Mouse (Mus musculus): ENCODE measurements around the gene Cmip. TPM values are rescaled to one million over a fixed set of nuclear protein-coding genes. Genes with fewer than 3 reads are reported as not detected.
A peak's percentile ranks its signal among the peaks of the same experiment; 100 is the strongest.

Cmip gene
- polyA plus RNA-seq, 1 experiment from 2014 or later, result 11.5 TPM

DNA sequence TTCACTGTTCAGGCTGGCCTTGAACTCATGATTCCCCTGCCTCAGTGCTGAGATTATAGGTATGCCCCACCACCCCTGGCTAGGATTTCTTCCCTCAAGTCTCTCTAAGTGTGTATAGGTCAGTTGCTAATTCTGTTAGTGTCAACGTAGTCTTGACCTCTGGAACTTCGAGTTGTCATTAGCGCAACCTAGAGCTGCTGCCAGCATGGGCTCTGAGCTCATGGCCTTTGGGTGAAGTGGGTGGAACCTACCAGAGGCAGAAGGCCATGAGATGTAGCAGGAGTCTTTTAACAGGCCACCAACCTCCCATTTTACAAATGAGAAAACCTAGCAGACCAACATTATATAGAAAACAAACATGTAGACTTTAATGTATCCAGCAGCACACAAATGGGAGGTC is 80.3 kb downstream of the Cmip start:
- no peaks in the 10 kb centered on the region for H3K9me3 ChIP-seq (replicated peaks)
- no peak overlapping the region for H3K4me3 ChIP-seq (replicated peaks)
- no peaks in the 10 kb centered on the region for H3K27me3 ChIP-seq
- H3K4me2 ChIP-seq, result no peak overlapping the region
- no peak overlapping the region for H3K9ac ChIP-seq
- peak overlapping the region; percentile 59; the same call in 1 of the 2 replicates for H3K27ac ChIP-seq (replicated peaks)
- H3K4me1 ChIP-seq (replicated peaks), result peaks cover 97% of the 10 kb centered on the region
- ATAC-seq (ENCODE audit: insufficient read depth), result no peak
- H3K36me3 ChIP-seq (replicated peaks), result no peaks in the 10 kb centered on the region
- 69% methylated on average over 3 of the region's 3 CpGs for WGBS (ENCODE audit: insufficient replicate concordance)

DNA sequence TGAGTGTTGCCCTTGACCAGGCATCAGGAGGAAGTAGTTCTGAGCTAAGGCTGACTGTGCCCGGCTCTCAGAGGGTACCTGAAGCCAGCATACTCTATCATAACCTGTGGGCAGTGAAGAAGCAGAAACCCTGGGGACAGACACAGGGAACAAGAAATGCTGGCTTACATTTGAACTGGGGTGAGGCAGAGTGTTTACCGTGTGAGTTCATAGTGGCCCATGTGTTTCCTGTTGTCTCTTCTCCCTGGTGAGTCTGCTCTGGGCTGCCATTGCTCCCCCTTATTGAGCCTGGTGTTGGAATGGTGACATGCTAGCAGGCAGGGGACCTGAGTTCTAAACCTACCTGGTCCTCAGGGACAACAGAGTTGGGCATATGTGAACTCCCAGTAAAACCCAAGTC is 81.8 kb downstream of the Cmip start:
- Histone ChIP-seq H3K4me3 (replicated peaks) (no peak overlapping the region), H3K36me3 (replicated peaks) (no peaks in the 10 kb centered on the region), H3K9ac (no peak overlapping the region), H3K27ac (replicated peaks) (peak overlapping the region; percentile 84), H3K4me1 (replicated peaks) (peaks cover 97% of the 10 kb centered on the region), H3K4me2 (no peak overlapping the region), H3K27me3 (no peaks in the 10 kb centered on the region), H3K9me3 (replicated peaks) (no peaks in the 10 kb centered on the region)
- WGBS (ENCODE audit: insufficient replicate concordance), result 24% methylated on average over 2 of the region's 2 CpGs
- ATAC-seq (ENCODE audit: insufficient read depth), result no peak

DNA sequence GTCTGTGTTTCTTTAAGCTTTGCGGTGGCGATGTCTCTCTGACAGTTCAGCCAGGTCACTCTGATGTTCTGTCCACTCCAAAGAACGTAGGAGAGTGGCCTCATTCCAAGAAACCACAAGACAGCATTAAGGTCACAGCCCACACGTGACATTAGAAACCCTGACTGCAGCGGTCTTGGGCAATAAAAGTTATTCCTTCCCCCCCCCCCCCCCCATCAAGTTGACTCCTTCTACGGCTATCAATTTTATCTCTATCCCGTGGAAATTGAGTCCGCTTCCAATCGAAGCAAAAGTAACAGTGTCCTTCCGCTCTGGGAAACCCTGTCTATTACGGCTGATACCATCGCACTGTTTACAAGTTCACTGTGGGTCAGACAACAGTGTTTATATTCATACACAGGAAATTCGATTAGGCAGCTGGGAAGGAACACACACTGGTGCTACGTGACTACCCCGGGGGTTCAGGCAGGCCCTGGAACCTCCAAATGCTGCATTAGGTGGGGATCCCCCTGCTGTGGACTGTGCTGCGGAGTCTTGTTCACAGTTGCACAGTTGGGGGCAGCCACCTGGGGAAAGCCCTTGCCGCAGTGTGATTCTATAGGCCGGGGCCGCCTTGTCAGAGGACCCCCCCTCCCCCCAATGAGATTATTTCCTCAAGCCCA is 82.6 kb downstream of the Cmip start:
- peak overlapping the region; percentile 11; the same call in 1 of the 2 replicates for H3K9ac ChIP-seq
- no peaks in the 10 kb centered on the region for H3K9me3 ChIP-seq (replicated peaks)
- peak; percentile 22; the same call in 1 of the 2 replicates for ATAC-seq (ENCODE audit: insufficient read depth)
- H3K27ac ChIP-seq (replicated peaks), result peak overlapping the region; percentile 84
- no peak overlapping the region for H3K4me3 ChIP-seq (replicated peaks)
- H3K4me1 ChIP-seq (replicated peaks), result peaks cover 97% of the 10 kb centered on the region
- no peaks in the 10 kb centered on the region for H3K36me3 ChIP-seq (replicated peaks)
- WGBS (ENCODE audit: insufficient replicate concordance), result 27% methylated on average over 19 of the region's 19 CpGs
- H3K4me2 ChIP-seq, result peak overlapping the region; percentile 49
- no peaks in the 10 kb centered on the region for H3K27me3 ChIP-seq

DNA sequence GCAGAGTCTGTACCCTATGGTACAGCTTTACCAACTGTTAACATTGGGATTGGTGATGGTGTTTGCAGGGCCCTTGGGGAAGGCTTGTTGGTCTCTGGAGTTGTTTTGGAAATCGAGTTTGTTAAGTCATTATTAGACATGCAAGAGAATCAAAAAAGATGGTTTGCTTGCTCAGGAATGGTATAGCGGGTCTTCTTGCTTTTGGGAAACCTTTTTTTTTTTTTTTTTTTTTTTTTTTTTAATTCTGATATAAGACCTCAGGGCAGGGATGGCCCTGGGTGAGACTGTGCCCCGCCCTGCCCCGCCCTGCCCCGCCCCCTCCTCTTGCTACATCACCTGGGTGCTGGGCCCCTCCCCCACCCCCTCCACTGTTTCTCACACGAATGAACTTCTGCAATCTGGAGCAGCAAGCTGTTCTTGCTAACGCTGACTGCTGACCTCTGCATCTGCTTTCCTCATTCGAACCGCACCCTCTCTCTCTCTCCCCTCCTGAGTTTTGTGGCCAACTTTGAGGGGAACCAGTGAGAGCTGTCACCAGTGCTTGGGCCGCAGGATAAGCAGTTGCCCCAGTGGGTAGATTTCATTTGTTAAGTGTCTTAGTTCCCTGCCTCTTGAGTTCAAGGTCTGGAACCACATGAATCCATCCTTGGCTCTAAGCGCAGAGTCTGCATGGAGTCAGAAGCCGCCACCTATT is 83.2 kb downstream of the Cmip start:
- Histone ChIP-seq H3K4me3 (replicated peaks) (no peak overlapping the region), H3K27me3 (no peaks in the 10 kb centered on the region), H3K4me2 (peak overlapping the region; percentile 49), H3K9ac (0 out of 2 replicates have a peak overlapping the region, but pooled peaks have one; percentile 11), H3K27ac (replicated peaks) (peak overlapping the region; percentile 84), H3K4me1 (replicated peaks) (peaks cover 97% of the 10 kb centered on the region), H3K36me3 (replicated peaks) (no peaks in the 10 kb centered on the region), H3K9me3 (replicated peaks) (no peaks in the 10 kb centered on the region)
- 15% methylated on average over 12 of the region's 12 CpGs for WGBS (ENCODE audit: insufficient replicate concordance)
- ATAC-seq (ENCODE audit: insufficient read depth), result no peak

DNA sequence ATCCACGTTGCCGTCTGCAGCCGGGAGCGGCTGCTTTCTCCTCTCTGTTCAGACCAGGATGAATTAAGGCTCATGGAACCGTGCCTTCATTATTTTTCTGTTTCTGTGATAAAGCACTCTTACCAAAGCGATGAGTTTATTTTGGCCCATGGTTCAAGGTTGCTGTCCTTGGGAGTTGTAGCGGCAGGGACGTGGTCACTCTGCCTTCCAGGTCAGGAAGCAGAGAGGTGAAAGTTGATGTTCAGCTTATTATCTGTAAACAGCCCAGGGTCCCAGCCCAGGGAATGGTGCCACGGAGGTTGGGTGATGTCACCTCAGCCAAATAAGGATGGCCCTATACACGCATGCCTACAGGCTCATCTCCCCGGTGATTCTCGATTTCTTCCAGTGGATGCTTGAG is 83.9 kb downstream of the Cmip start:
- peak overlapping the region; percentile 49 for H3K4me2 ChIP-seq
- ATAC-seq (ENCODE audit: insufficient read depth), result no peak

DNA sequence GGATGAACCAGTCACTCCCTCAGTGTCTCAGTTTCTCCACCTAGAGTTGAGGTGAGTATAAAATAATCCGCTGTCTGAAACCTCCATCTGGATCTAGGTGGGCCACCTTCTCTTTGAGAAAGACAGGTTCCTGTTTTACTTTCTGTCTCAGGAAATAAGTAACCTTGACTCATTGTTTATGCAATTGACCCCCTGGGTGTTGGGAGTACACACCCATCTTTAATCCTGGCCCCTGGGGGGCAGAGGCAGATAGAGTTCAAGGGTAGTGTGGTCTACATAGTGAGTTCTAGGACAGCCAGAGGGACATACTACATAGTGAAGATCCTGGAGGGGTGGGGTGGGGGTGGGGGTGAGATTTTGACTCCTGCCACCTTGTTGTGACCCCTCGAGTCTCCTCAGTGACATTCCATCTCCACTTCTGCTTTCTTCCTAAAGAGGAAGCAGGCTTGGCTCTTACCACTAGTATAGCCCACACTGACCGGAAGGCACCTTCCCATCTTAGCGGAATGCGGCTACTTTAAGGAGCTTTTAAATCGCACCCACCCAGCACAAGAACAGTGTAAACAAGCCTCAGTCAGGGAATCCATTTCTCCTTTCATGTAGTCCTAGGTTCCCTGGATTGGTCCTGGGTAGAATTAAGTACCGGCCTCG is 86.0 kb downstream of the Cmip start:
- ATAC-seq (ENCODE audit: insufficient read depth), result no peak
- Histone ChIP-seq H3K27ac (replicated peaks) (peak overlapping the region; percentile 59), H3K4me3 (replicated peaks) (no peak overlapping the region), H3K9me3 (replicated peaks) (no peaks in the 10 kb centered on the region), H3K27me3 (no peaks in the 10 kb centered on the region), H3K36me3 (replicated peaks) (0 out of 2 replicates have a peak, but pooled peaks cover 4% of the 10 kb centered on the region), H3K4me1 (replicated peaks) (peaks cover 96% of the 10 kb centered on the region), H3K4me2 (peak overlapping the region; percentile 23), H3K9ac (no peak overlapping the region; the same call in 1 of the 2 replicates)
- 47% methylated on average over 8 of the region's 8 CpGs for WGBS (ENCODE audit: insufficient replicate concordance)

More for the DNA sequence above, 83.9 kb downstream of the Cmip start:
- Histone ChIP-seq H3K4me1 (replicated peaks) (peaks cover 97% of the 10 kb centered on the region), H3K27ac (replicated peaks) (peak overlapping the region; percentile 84), H3K9ac (no peak overlapping the region), H3K4me3 (replicated peaks) (no peak overlapping the region), H3K9me3 (replicated peaks) (no peaks in the 10 kb centered on the region), H3K36me3 (replicated peaks) (0 out of 2 replicates have a peak, but pooled peaks cover 2% of the 10 kb centered on the region), H3K27me3 (no peaks in the 10 kb centered on the region)
- WGBS (ENCODE audit: insufficient replicate concordance), result 78% methylated on average over 12 of the region's 12 CpGs

DNA sequence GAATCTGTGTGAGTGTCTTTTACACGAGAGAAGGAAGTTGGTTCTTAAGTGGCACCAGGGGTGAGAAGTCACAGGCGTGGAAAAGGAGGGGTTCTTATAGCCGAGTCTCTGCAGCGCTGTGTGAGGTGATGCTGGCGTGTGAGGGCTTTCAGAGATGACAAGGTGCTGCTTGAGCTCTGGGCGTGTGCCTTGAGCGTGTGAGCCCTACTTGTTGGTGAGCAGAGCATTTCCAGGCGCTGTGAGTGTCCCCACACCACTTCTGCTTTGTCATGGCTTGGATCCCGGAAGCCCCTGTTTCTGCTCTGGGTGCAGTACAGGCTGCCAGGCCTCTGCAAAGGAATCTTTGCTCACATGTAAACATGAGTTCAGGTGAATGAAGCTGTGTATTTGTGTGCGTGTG is 86.6 kb downstream of the Cmip start:
- Histone ChIP-seq H3K27ac (replicated peaks) (peak overlapping the region; percentile 59), H3K27me3 (no peaks in the 10 kb centered on the region), H3K4me2 (peak overlapping the region; percentile 23), H3K4me1 (replicated peaks) (peaks cover 97% of the 10 kb centered on the region), H3K36me3 (replicated peaks) (0 out of 2 replicates have a peak, but pooled peaks cover 4% of the 10 kb centered on the region), H3K4me3 (replicated peaks) (no peak overlapping the region), H3K9me3 (replicated peaks) (no peaks in the 10 kb centered on the region), H3K9ac (no peak overlapping the region; the same call in 1 of the 2 replicates)
- ATAC-seq (ENCODE audit: insufficient read depth), result no peak
- 30% methylated on average over 10 of the region's 10 CpGs for WGBS (ENCODE audit: insufficient replicate concordance)

DNA sequence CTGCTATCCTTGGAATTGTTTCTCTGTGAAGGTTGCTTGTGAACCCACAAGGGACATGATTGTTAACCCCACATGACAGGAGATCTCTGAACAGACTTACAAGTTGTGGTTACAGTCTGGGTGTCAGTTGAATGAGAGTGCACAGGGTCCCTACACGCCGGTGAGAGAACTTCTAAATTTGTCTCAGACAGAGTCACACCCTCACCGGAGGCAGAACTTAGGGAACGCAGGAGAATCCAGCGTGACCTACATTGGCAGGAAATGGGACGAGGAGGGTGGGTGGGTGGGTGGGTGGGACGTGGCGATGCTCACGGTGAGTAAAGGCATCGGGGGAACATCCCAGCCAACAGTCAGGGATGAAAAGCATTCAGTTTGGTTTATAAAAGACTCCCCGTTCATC is 88.0 kb downstream of the Cmip start:
- Histone ChIP-seq H3K4me1 (replicated peaks) (peaks cover 97% of the 10 kb centered on the region), H3K36me3 (replicated peaks) (0 out of 2 replicates have a peak, but pooled peaks cover 4% of the 10 kb centered on the region), H3K27ac (replicated peaks) (no peak overlapping the region), H3K4me2 (no peak overlapping the region), H3K27me3 (no peaks in the 10 kb centered on the region), H3K9ac (no peak overlapping the region), H3K4me3 (replicated peaks) (no peak overlapping the region), H3K9me3 (replicated peaks) (no peaks in the 10 kb centered on the region)
- WGBS (ENCODE audit: insufficient replicate concordance), result 49% methylated on average over 11 of the region's 11 CpGs
- no peak for ATAC-seq (ENCODE audit: insufficient read depth)

DNA sequence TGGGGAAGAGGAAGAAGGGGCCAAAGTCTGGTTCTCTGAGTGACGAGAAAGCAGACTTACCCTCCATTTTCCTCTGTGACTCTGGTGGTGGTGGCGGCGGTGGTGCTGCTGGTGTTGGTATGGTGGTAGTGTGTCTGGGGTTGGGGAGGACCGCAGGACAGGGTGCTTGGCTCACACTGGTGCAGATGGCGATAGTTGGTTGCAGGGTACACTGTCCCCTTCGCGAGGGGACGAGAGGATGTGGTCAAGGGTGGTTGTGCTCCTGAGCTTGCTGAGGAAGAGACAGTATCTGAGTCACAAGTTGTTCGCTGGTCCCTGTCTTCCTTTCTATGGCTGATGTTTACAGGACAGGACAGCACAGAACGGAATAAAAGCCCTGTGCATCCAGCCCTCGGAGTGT is 88.5 kb downstream of the Cmip start:
- Histone ChIP-seq H3K4me2 (no peak overlapping the region), H3K9ac (no peak overlapping the region), H3K9me3 (replicated peaks) (no peaks in the 10 kb centered on the region), H3K4me1 (replicated peaks) (peaks cover 96% of the 10 kb centered on the region), H3K27me3 (no peaks in the 10 kb centered on the region), H3K27ac (replicated peaks) (0 out of 2 replicates have a peak overlapping the region, but pooled peaks have one; percentile 7), H3K4me3 (replicated peaks) (no peak overlapping the region), H3K36me3 (replicated peaks) (0 out of 2 replicates have a peak, but pooled peaks cover 4% of the 10 kb centered on the region)
- WGBS (ENCODE audit: insufficient replicate concordance), result 68% methylated on average over 11 of the region's 11 CpGs
- ATAC-seq (ENCODE audit: insufficient read depth), result no peak

DNA sequence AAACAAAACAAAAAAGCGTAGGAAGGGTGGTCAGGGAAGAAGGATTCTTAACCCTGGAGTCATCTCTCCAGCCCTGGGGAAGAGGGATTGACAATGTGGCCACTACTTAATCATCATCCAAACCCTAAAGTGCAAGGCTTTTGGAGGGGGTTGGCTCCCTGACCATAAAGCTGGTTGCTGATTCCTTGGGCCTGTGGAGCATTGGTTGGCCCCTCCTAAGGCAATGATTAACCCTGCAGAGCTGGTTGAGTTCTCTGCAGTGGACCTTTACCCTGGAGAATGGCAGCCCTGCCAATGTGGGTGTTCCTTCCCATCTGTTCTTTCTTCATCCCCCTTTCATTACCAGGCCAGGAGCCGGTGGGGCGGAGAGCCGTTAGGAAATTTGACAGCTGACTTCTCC is 90.7 kb downstream of the Cmip start:
- peak overlapping the region; percentile 46 for H3K4me2 ChIP-seq
- no peak overlapping the region for H3K9ac ChIP-seq
- WGBS (ENCODE audit: insufficient replicate concordance), result 86% methylated on average over 4 of the region's 4 CpGs

More for the DNA sequence above, 90.7 kb downstream of the Cmip start:
- H3K9me3 ChIP-seq (replicated peaks), result no peaks in the 10 kb centered on the region
- H3K36me3 ChIP-seq (replicated peaks), result 0 out of 2 replicates have a peak, but pooled peaks cover 4% of the 10 kb centered on the region
- no peaks in the 10 kb centered on the region for H3K27me3 ChIP-seq
- H3K4me3 ChIP-seq (replicated peaks), result no peak overlapping the region
- peaks cover 96% of the 10 kb centered on the region for H3K4me1 ChIP-seq (replicated peaks)
- peak overlapping the region; percentile 82 for H3K27ac ChIP-seq (replicated peaks)
- peak; percentile 25; the same call in 1 of the 2 replicates for ATAC-seq (ENCODE audit: insufficient read depth)
